Mouse (Mus musculus) E14TG2a.4 (cell line): ENCODE measurements around the gene Zfhx3.

Experiments used
- CTCF ChIP-seq: conservative IDR thresholded peaks from 2 replicates; pipeline ENCODE4 v1.5.1; 2014; ENCODE audit warnings: low read length
- POU5F1 ChIP-seq: IDR thresholded peaks from 2 replicates; pipeline ENCODE4 v1.6.1; 2014; ENCODE audit warnings: low read length, borderline replicate concordance

DNA sequence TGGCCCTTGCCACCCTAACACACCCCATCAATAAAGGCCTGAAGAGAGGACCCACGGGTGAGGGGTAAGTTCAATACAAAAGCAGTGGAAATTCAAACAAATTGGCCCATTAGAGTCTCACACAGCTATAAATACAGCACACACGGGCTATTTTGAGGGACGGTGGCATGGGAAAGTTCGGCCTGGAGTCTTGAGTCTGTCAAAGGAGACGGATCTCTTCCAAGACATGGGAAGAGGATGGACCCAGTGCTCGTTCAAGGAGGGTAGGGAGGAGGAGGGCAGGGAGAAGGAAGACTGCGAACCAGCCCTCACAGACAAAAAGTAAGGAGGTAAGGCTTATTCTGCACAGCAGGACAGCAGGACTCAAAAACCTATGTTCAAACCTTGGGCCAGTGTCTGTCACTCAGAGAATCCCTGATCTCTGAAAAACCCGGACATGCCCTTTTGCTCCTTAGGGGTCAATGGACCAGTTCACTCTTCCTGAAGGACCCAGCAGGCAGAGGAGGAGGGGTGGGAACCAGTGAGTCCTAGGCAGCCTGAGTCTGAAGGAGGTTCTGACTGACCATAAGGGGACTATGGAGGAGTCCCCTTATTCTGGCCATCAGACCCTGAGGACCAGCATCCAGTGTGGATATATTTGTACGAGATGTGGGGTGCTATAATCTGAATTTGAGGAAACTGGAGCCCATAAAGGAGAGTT lies 652.1 kb downstream of the Zfhx3 start:
- TF ChIP-seq CTCF: no peak
- no peak for TF ChIP-seq POU5F1
